Mouse (Mus musculus): Measurements from ENCODE around the gene Znhit3.

Gene Znhit3

GRCm38 (mm10) chr11:84871548-84872069 lies 44.6 kb downstream of the Znhit3 start:
- DNase-seq, result no peak

DNA sequence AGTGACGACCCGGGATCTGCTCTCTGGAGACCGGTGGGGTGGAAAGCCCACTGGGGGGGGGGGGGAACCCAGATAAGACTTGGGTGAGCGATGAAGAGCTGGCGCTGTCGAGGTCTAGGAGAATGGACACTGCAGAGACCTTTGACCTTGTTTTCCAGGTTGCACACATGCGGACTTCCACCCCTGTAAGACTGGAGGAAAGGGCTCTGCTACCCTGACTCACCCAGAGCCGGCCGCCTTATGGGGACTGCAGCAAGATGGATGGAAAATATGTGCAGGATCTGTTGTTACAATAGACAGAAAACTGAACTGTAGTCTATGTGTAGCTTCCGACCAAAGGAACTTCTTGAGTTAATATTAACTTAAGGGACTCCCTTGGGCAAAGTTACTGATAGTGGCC lies 45.1 kb downstream of the Znhit3 start:
- no peak for DNase-seq

DNA sequence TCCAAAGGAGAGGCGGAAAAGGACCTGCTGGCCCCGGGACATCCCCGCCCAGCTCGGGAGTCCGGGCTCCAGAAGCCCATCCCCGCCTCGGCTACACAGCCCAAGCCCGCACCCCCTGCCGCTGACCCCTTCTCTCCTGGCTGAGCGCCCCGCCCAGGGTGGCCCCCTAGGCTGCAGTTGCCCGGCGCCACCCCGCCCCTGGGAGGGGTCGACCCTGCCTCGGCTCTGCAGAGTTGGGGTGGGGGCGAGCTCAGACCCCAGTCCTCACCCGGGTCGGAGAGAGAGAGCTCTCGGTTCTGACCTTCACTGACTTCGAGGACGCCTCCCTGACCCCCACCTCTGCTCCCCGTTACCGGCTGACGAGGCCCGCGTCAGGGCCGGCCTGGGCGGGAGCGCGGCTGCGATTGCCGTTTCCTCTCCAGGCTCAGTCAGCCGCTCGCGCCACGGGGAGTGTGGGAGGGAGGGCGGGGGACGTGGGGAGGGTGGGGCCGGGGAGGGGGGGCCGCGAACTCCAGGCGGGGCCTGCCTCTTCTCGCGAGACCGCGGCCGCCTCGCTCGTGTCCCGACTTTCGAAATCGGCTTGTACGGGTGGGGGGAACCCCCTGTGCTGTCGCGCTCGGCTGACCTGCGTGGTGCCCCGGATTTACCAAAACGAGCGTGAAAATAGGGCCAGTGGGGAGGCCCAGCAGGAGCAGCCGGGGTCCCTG lies 45.7 kb downstream of the Znhit3 start, which contains the start of gene Ggnbp2:
Ggnbp2 (minus strand) TSS at position 481 of the 707 bp plus-strand sequence.
- DNase-seq, result peak; percentile 95

GRCm38 (mm10) chr11:84869537-84870232 lies 46.5 kb downstream of the Znhit3 start:
- DNase-seq, result peak; percentile 97

- DNase-seq, result peak; percentile 20
Measured at GRCm38 (mm10) chr11:84868786-84869259, 47.3 kb downstream of the Znhit3 start.

DNA sequence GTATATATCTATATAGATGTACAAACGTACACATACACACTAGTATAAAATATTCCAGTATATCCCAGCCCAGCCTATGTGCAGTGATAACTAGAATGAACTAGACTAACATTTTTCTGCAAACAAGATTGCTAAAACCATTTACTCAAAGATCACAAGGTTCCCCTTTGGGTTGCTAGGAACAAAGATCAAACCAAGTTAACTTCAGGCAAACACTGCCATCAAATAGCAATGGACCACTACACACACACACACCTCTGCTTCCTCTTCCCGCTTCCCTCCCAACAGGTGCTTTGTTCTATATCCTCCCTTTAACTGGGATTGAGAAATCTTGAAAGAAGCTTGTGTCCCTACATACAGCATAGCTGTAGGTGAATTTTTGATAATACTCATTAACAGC lies 48.6 kb downstream of the Znhit3 start:
- DNase-seq, result no peak

- no peak for DNase-seq
Measured at GRCm38 (mm10) chr11:84865268-84865667, 50.9 kb downstream of the Znhit3 start.

Measured in thymus, postnatal 14 days (tissue).